Mouse (Mus musculus): ENCODE results near the gene Sfrp4. TPM values are rescaled to one million over a fixed set of nuclear protein-coding genes. Genes with fewer than 3 reads are reported as not detected.
"Not testable (repeated sequence)": the region's sequence is repeated elsewhere in the genome, so short reads cannot be mapped to it uniquely, and the experiment has no call there.

Gene Sfrp4
- 1 to 10 TPM; 3.0 to 5.0 TPM for total RNA-seq (2021)
- long read RNA-seq, experiment 1, transcript Sfrp4-201 (6 exons, 1,764 nt) = major isoform, 10 of 11 reads
- long read RNA-seq, experiment 1, partial matches to known transcripts = 1 of 11 reads
- long read RNA-seq, experiment 1, other reads (novel, unspliced or antisense) = 0 of 11 reads
- long read RNA-seq, experiment 2, transcript Sfrp4-201 (6 exons, 1,764 nt) = major isoform, 11 of 11 reads
- long read RNA-seq, experiment 2, partial matches to known transcripts = 0 of 11 reads
- long read RNA-seq, experiment 2, other reads (novel, unspliced or antisense) = 0 of 11 reads

DNA sequence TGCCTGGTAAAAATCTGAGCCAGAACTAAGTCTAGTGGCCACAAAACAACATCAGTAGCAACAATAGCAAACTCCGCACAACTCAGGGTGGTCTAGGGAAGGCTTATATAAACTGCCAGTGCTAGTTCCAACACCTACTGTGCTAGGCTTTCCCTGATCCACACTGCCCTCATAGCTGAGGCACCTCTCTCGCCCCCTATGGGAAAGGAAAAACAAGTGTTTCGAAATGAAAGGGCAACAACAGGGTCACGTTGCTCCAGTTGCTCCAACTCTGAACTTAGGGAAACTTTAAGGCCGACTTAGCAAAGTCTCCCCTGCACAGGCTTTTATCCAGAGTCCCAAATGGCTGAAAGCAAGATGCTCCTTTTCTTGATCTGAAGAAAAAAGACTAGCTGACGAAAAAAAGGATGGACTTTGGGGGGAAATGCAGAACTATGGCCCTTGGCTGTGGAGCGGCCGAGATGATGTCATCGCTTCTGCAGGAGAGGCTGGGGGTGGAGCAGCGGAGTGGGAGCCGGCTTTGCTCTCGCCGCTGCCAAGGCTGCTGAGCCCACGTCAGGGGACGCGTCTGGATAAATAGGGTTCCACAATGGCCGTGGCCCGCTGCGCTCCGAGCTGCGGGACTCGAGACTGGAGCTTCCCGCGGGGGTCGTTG, at the start of gene Sfrp4:
Gene Sfrp4, plus strand, starts transcription at position 532 of the 655 bp plus-strand sequence.
- DNase-seq (ENCODE audit: low spot score in 2 of 2) = peak; percentile 35 to 43

DNA sequence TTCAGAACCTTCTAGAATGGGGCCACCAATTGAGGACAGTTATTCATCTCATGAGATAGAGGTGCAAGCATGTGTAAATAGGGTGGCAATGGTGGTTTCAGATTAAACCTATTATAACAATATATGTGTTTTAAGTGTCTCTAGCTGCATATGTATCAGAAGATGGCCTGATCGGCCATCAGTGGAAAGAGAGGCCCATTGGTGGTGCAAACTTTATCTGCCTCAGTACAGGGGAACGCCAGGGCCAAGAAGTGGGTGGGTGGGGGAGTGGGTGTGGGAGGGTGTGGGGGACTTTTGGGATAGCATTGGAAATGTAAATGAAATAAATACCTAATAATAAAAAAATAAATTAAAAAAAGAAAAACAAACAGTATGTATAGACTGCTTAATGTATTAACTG, 48.2 kb upstream of the Sfrp4 start:
- not testable (repeated sequence) for DNase-seq (ENCODE audit: low spot score in 2 of 2)

DNA sequence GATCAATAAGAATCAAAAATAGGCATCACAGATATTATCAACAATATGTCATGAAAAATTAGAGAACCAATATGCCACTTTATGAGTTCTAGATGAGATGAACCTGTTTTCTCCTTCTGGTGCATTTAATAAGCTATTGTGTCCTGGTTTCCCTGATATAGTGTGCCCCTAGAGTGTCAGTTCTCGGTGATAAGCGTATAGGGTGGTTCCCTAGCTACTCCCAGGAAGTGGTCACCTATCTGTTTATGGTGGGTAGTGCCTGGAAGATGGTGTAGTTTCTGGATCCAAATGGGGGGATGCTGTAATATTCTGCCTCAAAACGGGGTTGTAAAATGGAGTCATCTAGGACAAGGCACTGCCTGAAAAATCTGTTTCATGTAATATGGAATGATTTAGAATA, 47.0 kb upstream of the Sfrp4 start:
- DNase-seq (ENCODE audit: low spot score in 2 of 2) = no peak

DNA sequence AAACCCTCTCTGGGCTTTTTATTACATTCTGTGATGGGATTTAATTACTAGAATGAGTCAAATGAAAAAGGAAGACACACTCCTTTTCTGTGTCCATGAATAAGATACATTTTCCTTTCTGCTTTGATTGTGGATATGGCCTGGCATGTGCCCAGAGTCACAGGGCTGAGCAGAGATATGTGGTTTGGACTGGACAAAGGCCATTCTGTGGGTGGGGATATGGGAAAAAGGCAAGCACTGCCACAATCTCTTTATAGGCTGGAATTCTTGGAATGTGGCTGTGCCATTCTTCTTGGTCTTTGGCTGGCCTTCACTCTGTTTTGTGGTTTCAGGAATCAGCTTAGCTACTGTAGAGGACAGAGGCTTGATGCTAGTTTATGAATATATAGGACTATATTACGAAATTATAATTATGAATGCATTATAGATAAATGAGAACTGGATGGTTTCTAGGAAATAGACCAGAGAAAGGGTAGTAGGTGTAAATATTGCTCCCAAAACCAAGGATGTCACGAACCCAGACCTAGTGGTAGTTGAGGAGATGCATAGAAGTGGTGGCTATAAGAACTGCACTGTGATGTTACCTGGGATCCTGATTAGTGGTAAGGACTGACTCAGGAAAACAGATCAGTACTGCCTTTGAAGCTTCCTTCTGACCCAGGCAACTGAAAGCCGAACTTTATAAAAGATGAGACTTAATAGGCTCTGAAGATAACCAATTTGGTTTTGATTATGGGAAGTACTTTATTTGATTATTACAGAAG, 31.7 kb upstream of the Sfrp4 start:
- DNase-seq (ENCODE audit: low spot score in 2 of 2) = no peak

DNA sequence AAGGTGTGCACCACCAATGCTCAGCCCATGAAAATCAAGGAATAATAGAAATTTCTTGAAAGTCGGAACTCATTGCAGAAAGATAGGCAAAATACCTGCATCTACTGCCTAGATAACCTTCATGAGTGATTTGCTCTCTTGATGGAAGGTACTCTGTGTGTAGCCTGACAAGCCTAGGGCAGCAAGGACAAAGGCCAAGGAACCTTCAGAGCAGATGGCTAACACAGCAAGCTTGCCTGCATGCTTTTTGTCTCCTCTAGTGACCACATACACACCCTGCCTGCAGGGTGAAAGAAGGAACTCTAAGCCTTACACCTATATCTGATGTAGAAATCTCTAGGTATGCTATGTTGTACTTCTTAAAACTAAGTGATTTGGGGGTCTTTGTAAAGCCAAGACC, 27.8 kb upstream of the Sfrp4 start:
- no peak for DNase-seq (ENCODE audit: low spot score in 2 of 2)

DNA sequence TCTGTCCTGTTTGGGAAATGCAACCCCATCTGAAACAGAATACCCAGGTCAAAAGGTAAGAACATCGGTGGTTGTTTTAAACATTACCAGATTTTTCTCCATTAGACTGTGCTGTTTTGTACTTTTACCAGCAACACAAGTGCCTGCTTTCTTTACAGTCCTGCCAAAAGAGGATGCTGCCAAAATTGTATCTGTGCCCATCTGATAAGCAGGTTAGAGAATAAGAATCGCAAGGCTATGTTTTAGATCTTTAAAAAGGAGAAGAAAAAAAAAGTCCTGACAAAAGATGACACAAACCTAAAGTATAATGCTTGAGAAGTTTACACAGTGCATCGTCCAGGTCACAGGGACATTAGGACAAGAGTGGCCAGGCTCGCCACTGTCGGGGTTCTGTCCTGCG, 23.7 kb upstream of the Sfrp4 start:
- DNase-seq (ENCODE audit: low spot score in 2 of 2) = no peak

DNA sequence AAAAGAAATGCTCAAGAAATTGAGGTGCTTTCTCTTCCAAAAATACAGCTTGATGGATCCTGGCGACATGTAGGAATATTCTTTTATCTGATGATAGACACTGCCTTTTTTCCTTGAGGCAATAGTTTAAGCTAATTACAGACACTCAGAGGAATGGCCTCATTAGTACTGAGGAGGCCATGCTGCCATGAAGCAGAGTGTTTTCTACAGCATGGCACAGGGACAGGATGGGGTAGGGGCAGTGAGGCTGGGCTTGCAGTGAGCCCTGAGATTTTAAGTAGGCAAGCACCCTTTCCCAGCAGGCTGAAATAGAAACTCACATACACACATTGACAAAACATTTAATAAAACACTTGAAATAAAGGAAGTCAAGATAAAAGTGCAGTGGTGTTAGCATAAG, 20.4 kb upstream of the Sfrp4 start:
- DNase-seq (ENCODE audit: low spot score in 2 of 2) = no peak

DNA sequence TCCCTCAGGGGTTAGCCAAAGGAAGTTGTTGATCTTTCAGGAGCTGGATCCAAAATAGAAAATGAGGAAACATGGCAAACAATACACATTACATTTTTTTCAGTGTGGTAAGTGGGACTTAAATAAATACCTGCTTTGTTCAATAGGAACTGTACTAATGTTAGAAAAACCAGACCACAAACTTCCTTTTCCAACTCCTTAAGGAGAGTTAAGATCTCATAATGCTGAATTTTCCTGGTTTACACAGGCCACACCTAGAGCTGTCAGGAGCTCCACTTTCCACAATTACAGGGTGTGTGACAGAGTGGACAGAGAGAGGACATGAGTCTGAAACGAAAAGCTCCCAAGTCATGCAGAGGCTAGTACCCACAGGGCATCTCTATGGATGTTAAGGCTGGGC, 19.2 kb upstream of the Sfrp4 start:
- no peak for DNase-seq (ENCODE audit: low spot score in 2 of 2)

DNA sequence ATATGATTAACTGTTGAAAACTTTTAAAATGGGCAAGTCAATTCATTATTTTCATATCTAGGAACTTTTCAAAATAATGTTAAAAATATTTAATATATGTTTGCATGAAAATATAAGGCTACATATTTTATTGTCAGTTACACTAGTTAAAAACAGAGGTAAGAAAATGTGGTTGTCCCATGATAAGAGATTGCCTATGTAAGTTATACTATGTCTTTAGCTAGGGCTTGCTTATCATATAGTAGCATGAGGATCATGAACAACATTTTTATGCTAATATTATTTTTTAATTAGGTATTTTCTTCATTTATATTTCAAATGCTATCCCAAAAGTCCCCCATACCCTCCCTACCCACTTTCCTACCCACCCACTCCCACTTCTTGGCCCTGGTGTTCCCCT, 18.0 kb upstream of the Sfrp4 start:
- DNase-seq (ENCODE audit: low spot score in 2 of 2) = no peak

DNA sequence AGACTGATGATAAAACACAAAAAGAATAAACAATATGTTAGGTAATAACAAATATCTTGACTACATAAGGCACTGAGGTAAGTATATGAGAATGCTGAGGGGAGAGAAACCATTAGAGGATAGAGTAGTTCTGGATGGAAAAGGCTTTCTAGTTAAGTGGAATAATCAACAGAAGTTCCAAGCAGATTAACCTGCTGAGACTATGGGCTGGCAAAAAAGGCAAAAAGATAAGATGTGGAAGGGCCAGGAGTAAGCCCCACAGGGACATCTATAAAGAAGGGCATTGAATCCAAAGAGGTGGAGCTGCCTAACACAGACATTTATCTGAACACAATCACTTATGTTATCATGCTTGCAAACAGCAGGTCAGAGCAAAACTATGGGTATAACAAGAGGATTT, 14.8 kb upstream of the Sfrp4 start:
- DNase-seq (ENCODE audit: low spot score in 2 of 2) = no peak

DNA sequence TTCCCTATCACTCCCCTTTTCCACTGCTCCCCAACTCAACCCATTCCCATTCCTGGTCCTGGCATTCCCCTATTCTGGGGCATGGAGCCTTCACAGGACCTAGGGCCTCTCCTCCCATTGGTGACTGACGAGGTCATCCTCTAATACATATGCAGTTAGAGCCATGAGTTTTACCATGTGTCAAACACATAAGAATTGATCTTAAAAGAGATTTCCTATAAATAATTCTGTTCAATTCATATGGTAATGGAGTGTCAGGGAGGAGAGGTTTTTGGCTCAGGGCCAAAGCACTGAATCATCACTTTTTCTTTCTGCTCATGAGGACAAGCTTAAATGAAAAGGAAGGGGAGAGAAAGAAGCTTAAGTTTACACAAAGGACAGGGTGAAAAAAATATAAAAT, 10.6 kb upstream of the Sfrp4 start:
- no peak for DNase-seq (ENCODE audit: low spot score in 2 of 2)

DNA sequence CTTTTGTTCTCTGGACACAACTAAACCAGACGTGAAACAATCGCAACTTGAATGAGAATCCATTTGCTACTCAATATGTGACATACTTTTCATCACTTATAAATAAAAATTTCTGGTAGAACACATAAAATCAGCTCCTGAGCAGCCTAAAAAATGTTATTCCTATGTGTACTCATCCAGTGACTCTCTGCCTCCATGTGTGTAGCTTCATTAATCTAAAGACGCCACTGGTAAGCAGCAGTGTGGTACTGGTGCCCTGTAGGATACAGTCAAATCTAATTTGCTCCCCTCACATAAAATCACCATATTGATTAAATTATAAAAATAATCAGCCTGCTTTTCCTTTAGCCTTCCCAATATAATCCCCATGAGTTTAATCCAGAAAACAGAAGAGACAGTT, 9.9 kb upstream of the Sfrp4 start:
- no peak for DNase-seq (ENCODE audit: low spot score in 2 of 2)

DNA sequence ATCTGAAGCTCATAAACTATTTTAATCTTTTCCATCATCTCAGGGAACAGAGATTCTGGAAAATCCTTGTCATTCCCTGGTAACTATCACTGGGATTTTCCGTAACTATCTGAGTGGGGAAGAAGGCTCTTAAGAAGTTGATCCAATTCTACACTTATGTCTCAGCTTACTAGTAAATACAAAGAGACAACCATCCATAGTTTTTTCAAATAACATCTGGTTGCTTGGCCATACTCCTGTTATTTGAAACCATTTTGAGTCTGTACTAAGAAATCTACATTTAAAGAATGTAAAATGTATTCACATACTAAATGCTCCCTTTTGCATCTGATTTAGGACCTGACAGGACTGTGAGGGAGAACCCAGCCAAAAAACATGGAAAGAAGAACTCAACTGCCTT, 9.5 kb upstream of the Sfrp4 start:
- no peak for DNase-seq (ENCODE audit: low spot score in 2 of 2)

DNA sequence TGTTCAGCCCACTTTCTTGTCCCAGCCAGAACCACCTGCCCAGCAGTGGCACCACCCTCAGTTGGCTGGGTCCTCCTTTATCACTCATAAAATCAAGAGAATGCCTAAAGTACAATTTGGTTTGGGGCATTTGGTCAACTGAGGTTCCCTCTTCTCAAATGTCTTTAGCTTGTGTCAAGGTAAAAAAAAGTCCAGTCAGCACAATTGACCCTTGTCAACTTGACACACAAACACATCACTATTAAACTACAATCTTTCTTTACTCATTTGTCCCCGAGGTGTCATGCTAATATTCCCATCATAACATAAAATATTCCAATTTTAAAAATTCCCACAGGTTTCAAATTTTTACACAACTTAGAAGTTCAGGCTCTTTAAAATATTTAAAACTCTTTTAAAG, 8.6 kb upstream of the Sfrp4 start:
- no peak for DNase-seq (ENCODE audit: low spot score in 2 of 2)

DNA sequence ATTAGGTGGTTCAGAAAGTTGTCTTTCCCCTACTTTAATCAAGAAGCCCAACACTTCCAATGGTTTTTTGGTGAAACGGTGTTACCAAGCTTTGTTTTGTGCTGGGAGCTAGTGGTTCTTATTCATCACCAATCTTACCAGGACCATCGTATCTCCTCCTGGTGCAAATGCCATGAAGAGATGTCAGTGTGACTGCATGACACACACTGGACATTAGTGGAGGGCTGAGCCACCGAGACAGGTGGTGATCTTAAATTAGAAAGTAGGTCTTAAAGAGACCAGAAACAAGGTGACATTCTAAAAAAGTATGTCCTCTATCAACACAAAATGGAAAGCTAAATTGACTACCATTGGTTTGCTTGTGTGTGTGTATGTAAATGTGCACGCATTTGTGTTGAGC, 4.8 kb upstream of the Sfrp4 start:
- no peak for DNase-seq (ENCODE audit: low spot score in 2 of 2)

DNA sequence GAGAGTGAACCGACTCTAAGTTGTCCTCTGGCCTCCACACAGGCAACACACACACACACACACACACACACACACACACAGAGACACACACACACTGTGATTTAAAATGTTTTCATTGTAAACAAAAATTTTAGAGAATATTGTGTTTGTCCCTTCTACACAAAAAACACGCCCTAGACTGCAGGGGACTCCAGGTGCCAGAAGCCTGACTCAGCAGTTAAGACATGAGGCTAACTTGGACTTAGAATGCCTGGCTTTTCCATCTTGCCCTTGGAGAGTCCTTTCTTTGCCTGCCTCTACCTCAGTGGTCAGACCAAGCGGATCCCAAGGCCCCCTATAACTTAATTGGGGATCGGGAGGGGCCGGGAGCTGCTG, 4.1 kb upstream of the Sfrp4 start:
- DNase-seq (ENCODE audit: low spot score in 2 of 2) = no peak

DNA sequence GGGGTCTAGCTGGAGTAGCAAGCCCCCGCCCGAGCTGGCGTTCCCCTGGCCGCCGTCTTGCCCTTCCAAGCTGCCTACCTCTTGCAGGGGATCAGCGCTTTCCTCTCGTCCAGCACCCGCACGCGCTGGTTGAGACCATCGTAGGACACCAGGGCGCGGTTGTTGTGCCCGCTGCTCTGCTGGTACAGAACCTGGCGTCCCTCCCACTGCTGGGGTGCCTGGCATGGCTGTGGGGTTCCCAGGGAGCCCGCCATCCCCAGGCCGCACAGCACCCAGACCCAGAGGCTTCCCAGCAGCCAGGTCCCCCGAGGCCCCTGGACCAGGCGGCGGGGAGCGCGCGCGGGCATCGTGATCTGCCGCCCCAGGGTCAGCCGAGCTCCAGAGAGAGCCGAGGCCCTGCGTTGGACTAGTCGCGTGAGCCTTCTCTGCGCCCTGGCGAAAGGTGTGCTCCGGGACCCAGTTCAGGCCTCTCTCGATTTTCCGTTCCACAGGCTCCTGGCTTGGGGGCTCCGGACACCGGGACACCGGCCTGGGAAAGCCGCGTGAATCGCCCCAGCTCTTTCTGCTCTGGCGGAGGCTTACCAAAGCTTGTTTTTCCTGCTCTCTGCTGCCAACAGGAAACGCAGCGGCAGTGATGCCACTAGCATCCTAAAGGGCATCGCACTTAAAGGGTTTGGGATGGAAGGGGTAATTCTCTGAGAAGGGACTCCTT, 3.5 kb upstream of the Sfrp4 start, which contains the start of gene Epdr1:
Gene Epdr1, minus strand, starts transcription at position 712 of the 712 bp plus-strand sequence.
- DNase-seq (ENCODE audit: low spot score in 2 of 2) = peak; percentile 35 to 64

DNA sequence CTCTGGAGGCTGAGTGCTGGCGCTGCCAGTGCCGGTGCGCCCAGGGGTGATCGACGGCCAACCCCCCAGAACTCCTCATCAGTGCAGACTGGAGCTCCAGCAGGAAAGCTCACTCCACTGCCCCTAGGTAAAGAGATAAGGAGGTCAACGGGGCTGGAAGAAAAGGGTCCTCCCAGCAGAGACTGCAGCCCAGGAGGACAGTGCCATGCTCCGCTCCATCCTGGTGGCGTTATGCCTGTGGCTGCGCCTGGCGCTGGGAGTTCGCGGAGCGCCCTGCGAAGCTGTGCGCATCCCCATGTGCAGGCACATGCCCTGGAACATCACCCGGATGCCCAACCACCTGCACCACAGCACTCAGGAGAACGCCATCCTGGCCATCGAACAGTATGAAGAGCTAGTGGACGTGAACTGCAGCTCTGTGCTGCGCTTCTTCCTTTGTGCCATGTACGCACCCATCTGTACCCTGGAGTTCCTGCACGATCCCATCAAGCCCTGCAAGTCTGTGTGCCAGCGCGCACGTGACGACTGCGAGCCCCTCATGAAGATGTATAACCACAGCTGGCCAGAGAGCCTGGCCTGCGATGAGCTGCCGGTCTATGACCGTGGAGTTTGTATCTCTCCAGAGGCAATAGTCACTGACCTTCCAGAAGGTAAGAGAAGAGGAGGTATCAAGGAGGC, 463 bp downstream of the Sfrp4 start:
- peak in 1 of 2 experiments; percentile 15 for DNase-seq (ENCODE audit: low spot score in 2 of 2)

DNA sequence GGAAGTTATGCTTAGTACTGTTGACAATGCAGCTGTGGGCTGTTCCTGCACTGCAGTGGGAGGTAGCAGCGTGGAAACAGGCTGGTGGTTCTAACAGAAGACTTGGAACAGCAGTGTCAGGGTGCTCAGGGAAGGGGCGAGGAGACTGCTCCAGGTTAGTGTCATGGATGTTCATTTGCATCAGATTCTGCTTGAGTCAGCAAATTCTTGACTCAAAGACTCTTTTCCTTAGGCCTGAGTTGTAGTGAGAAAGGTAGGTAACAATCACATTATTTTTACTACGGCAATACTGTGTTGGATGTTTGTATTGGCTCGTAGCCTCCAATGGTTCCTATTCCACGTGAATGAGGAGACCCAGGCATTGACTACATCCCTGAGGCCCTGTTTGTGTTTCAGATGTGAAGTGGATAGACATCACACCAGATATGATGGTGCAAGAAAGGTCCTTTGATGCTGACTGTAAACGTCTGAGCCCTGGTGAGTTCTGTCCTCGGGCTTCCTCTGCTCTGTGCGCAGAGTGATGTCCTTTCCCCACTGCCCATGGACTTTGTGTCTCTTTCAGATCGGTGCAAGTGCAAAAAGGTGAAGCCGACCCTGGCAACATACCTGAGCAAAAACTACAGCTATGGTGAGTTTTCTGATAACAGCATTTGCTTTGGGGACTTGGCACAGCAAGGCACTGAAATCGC, 1.9 kb downstream of the Sfrp4 start:
- no peak for DNase-seq (ENCODE audit: low spot score in 2 of 2)

DNA sequence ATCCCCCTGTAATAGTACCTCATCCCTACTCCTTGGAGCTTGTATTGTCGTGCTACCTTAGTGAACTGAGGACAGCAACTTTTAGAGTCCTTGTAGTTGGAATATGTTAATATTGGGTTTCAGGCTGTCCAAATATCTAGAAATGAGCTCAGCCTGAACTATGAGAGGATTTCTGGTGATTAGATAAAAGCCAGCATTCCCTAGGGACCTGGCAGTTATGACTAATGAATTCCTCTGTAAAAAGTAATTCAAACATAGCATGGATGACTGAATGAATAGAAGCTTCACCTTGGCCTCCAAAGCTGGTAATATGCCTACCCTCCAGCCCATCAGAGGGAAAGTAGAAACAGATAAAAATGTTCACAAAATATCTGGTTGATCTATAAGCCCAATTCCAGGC, 3.6 kb downstream of the Sfrp4 start:
- no peak for DNase-seq (ENCODE audit: low spot score in 2 of 2)

Data from adrenal gland, adult 18-20 months (tissue).